Mouse (Mus musculus): ENCODE data around the gene Ppp1cb.

The Ppp1cb gene

DNA sequence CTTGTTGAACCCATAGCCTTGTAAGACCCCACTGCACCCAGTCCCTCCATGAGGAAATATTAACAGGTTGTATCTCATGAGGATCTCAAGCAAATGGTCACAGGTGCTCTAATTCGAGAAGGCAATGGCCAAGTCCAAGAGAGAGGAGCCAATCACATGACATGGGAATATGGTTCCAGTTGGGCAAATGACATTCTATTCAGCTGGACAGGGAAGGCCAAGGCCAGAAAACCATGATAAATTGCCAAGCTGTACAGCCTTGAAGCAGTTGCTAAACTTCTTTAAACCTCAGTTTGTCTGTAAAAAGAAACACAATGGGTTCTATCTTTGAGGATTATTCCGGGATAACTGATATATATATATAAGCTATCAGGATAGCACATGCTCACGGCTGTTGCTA, 14.7 kb upstream of the Ppp1cb start:
- no peak for DNase-seq (ENCODE audit: extremely low spot score, low spot score)

DNA sequence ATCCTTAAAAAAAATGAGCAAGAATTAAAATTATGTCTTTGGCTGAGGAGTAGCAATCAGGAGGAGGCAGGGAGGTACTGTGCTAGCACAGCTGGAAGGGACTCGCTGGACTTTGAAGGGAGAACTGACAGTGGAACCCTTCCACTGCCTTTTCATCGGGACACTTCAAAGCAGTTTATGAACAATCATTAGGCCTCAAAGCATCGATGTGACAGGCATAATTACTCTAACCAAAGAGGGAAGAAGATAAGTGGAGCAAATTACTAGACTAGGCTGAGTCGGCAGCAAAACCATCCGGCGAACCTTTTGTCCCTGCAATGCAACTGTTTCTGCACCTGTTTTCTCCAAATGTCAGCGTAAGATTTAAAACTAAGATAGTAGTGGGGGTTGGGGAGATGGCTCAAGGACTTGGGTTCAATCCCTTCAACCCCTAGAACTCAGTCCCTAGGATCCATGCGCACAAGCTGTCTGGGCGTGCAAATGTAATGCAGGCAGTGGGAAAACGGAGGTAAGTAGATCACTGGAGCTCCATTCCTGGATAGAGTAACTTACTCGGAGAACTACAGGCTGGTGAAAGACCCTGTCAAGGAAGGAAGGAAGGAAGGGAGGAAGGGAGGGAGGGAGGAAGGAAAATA, 13.2 kb upstream of the Ppp1cb start:
- no peak for DNase-seq (ENCODE audit: extremely low spot score, low spot score)

DNA sequence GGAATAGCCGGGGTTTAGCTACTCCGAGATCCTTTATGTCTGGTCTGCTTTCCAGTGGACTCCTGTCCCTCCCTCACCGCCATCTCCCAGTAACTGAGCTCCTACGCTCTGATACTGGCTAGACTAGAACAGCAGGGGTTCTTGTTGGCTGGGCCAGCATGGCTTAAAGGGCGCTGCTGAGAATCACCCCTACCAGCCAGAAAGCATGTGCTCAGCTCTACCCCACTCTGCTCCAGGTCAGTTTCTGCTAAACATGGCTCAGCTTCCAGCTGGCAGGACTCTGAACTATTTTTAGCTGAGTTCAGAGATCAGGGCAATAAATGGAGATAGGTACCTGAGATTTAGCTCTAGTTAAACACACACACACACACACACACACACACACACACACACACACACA, 12.2 kb upstream of the Ppp1cb start:
- no peak for DNase-seq (ENCODE audit: extremely low spot score, low spot score)

GRCm38 (mm10) chr5:32446810-32447209, 11.8 kb upstream of the Ppp1cb start:
- DNase-seq (ENCODE audit: extremely low spot score, low spot score) = no peak

- peak; percentile 91 for DNase-seq (ENCODE audit: extremely low spot score, low spot score)
Measured at GRCm38 (mm10) chr5:32459251-32459881, 723 bp downstream of the Ppp1cb start.

DNA sequence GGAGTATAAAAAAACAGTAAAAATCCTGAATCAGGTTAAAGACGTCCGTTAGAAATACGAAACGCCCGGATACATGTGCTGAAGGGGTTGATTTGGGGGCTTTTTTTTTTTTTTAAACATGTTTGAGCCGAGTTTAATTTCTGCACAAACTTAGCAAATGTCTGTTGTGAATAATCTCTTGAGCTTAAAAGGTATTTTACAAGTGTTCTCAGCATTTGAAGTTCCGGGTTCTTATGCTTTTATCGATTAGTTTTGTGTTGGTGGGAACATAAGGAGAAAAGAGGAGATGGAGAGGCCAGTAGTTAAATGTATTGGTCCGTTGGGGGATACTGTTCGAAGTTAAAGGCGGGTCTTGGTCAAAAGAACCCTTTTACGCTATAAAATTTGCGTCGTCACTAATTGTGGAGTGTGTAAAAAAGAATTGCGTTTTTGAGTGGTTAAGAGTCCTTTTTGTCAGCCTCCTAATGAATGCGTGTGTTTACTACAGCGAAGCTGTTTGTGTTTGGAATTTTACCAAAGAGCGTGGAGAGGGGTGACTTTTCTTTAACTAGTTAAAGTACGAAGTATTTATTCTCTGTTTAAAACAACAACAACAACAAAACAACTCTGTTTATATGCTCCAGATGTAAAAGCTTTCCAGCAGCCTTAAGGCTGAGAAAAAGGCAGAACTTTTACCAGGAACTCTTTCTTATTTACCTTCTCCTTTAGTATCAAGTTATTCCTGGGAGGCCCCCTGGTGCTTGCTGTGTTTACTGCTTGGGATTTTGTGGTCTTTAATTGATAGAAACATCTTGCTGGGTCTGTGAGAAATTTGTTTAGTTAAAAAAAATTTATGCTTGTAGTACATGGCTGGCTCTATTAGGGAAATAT, 1.5 kb downstream of the Ppp1cb start:
- peak; percentile 17 for DNase-seq (ENCODE audit: extremely low spot score, low spot score)

DNA sequence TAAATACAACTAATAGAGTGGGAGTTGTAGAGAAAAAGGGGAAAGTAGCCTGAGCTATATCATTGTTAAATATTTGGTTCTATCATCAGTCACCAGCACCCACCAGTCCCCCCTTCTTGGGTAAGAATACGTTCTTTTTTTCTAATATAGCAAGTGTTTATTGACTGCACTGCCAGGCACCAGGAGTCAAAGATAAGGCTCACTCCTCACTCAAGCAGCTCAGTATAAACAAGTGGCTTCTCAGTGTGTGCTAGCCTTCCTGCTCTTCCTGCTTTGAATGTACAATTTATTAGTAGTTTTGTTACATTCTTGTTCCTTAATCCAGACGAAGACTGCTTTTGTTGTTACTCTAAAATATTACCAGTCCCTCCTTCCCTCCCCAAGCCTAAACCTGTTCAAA, 2.3 kb downstream of the Ppp1cb start:
- DNase-seq (ENCODE audit: extremely low spot score, low spot score) = no peak

DNA sequence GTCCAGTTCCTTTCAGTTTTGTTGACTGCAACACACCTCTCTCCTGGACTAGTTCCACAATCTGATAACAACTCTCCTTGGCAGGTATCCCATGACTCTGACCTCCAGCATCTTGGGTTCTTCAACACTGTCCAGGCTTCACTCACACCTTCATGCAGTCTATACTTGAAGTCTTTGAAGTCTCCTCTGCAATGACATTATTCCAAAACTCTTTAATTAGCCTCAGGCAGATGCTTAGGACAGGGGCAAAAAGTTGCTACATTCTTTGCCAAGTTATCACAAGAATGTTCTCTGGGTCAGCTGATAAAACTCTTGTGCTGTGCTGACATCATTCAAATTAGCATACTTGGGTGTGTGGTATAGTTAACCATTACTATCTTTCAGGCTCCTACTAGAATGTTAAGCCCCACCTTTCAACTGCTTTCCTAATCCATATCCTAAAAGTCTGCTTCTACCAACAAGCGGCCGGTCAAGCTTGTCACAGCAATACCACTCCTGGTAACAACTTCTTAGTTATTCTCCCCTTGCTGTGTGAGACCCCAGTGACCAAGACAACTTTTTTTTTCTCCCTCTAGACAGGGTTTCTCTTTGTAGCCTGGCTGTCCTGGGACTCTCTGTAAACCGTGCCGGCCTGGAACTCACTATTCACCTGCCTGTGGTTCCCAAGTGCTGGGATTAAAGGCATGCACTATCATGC, 13.8 kb downstream of the Ppp1cb start:
- no peak for DNase-seq (ENCODE audit: extremely low spot score, low spot score)

DNA sequence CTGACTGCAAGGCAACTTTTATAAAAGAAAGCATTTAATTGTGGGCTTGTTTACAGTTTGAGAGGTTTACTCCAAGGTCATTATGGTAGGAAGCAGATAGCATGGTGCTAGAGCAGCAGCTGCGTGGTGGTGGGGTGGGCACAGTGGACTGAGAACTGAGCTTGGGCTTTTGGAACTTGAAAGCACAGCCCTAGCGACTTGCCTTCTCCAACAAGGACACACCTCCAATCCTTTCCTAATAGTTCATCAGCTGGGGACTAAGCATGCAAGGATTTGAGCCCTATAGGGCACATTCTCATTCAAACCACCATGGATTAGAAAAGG, 14.3 kb downstream of the Ppp1cb start:
- no peak for DNase-seq (ENCODE audit: extremely low spot score, low spot score)

- no peak for DNase-seq (ENCODE audit: extremely low spot score, low spot score)
Measured at GRCm38 (mm10) chr5:32476501-32476900, 17.9 kb downstream of the Ppp1cb start.

DNA sequence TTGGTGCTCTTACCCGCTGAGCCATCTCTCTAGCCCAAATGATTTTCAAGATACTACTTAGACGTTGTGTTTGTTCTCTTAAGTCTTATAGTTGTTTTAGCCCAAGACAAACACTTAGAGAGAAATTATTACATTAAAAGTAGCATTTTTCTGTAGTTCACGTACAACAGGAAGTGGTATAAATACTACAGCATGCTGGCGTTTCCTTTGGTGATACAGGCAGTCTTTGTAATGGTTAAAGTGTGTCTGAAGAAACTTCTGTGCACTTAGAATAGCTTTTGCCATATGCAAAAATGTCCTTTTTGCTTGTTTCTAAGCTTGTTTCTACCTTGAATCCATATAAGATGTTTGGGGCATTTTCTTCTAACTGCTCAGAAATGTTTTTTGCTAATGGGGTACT, 20.3 kb downstream of the Ppp1cb start:
- DNase-seq (ENCODE audit: extremely low spot score, low spot score) = no peak

DNA sequence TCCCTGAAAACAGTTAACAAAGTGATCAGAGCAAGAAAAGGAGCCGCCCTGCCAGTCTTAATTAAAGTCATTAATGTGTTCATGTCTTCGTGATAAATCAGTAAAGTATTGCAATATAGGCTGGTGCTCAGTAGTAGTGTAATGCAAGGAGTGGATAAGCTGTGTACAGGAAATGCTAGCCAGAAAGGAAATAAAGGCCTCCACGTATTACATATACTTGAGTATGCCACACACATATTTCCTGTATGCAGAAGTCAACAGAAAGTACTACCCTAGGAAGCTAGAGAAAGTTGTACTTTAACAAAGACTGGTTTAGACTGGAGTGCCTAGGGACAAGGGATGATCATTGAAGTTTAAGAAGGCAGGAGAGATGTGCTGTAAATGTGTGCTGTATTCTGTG, 26.8 kb downstream of the Ppp1cb start:
- DNase-seq (ENCODE audit: extremely low spot score, low spot score) = no peak

- DNase-seq (ENCODE audit: extremely low spot score, low spot score) = no peak
Measured at GRCm38 (mm10) chr5:32488044-32488443, 29.4 kb downstream of the Ppp1cb start.

DNA sequence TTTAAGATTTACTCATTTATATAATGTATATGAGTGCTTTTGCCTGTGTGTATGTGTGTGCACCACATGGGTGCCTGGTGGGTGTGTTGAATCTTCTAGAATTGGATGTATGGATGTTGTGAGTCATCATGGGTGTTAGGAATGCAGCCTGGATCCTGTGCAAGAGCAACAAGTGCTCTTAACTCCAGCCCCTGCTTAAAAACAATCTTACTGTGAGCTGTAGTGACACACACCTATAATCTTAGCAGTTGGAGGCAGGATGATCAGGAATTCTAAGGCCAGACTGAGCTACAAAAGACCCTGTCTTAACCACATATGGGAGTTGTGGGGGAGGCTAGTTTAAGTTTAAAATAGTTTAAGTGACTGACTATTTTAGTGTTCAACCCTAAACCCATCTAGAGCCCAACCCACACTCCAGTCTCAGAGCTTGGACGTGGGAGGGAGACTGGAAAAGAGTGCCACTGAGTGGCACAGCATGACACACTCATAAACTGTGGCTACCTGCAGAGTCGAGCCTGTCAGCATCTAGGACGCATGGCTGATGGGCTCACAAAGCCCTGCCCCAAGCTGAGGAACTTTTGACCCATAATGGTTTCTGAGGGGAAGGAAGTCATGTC, 35.5 kb downstream of the Ppp1cb start:
- DNase-seq (ENCODE audit: extremely low spot score, low spot score) = no peak

- no peak for DNase-seq (ENCODE audit: extremely low spot score, low spot score)
Measured at GRCm38 (mm10) chr5:32508766-32509165, 50.1 kb downstream of the Ppp1cb start.

GRCm38 (mm10) chr5:32520381-32520780, 61.7 kb downstream of the Ppp1cb start:
- no peak for DNase-seq (ENCODE audit: extremely low spot score, low spot score)

DNA sequence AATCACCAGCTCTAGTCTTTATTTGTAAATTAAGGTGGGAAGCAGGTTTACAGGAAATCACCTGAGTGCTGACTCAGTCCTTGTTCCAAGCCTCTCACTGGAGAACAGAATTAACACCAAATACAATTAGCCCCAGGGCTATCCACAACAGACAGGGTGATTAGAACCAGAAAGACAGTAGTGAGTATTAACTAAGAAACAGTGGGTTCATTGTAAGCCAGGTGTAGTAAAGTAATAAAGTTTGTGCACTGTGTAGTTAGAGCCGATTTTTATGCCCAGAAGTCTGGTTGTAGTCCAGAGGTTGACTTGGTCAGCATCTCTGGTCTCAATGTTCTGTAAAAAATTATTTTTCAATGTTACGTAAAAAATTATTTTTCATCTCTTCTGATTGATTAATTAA, 90.8 kb downstream of the Ppp1cb start:
- no peak for DNase-seq (ENCODE audit: extremely low spot score, low spot score)

DNA sequence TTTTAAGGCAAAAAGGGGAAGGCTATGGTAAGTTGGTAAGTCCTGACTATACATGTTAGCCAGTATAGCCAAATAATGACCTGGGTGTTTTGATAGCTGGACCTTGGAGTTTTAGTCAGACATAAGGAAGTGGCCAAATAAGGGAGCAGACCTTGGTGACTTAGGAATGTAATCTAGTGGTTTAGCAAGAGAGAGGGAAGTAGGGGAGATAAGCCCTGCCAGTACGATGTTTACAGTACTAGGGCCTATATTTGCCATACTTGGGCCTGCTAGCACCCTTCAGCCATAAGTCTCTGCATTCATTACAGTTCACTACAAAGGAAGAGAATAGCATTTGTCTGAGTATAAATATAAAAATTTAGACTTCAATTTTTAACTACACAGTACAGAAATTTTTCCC, 106.1 kb downstream of the Ppp1cb start:
- no peak for DNase-seq (ENCODE audit: extremely low spot score, low spot score)
